ENCODE assay signal across 11 mouse cellular contexts in genomic region chr16:40639621-40640371, GRCm38 (mm10).
DNase-seq lines count a peak whose midpoint lies in the region; ATAC-seq and TF ChIP-seq lines count a peak whose summit lies in the region.
"Had no signal": no experiment of that assay in that cellular context is flagged by ENCODE, and none has a peak within 500 bp of the region (broad histone marks: within the 10 kb centered on the region; RNA-seq: fewer than 3 reads in every experiment).

No protein-coding gene starts in this region.

- no peak overlapping the region for H3K9ac ChIP-seq in heart, adult 2 months (ENCODE audit: low read depth, low read length)
- no peak overlapping the region for H3K9ac ChIP-seq in forebrain, embryonic 15.5 days (replicated peaks)
- no peak overlapping the region for H3K9ac ChIP-seq in midbrain, embryonic 13.5 days (replicated peaks)

- intact Hi-C loops in heart, adult 2 months (cut with DNase I): loop anchor here (2.0 kb wide), 1 partner anchor 329 kb away; no protein-coding TSS in a partner anchor

- peak; percentile 55 for TF ChIP-seq CTCF in heart, adult 2 months (IDR thresholded peaks at IDR 0.05)

- no peaks in the 10 kb centered on the region for H3K36me3 ChIP-seq in heart, adult 2 months (ENCODE audit: control insufficient read depth, insufficient read depth, low read length)
- H3K36me3 ChIP-seq in forebrain, embryonic 15.5 days: no peaks in the 10 kb centered on the region
- no peaks in the 10 kb centered on the region for H3K36me3 ChIP-seq in midbrain, embryonic 13.5 days

- H3K4me1 ChIP-seq in heart, adult 2 months (ENCODE audit: control insufficient read depth, insufficient read depth, low read length): no peaks in the 10 kb centered on the region
- H3K4me1 ChIP-seq in forebrain, embryonic 15.5 days: no peaks in the 10 kb centered on the region
- H3K4me1 ChIP-seq in midbrain, embryonic 13.5 days (replicated peaks): no peaks in the 10 kb centered on the region

- H3K9me3 ChIP-seq in forebrain, embryonic 15.5 days: no peaks in the 10 kb centered on the region
- H3K9me3 ChIP-seq in midbrain, embryonic 13.5 days: no peaks in the 10 kb centered on the region

- H3K4me2 ChIP-seq in forebrain, embryonic 15.5 days (replicated peaks): no peak overlapping the region
- H3K4me2 ChIP-seq in midbrain, embryonic 13.5 days (replicated peaks): no peak overlapping the region

- ATAC-seq in forebrain, embryonic 15.5 days (replicated peaks): peak; percentile 90
- peak; percentile 89 for ATAC-seq in midbrain, embryonic 13.5 days
- ATAC-seq in megakaryocyte, adult 5-6 weeks (ENCODE audit: poor library complexity, severe bottlenecking): no peak

- no peaks in the 10 kb centered on the region for H3K27me3 ChIP-seq in heart, adult 2 months (ENCODE audit: control insufficient read depth, insufficient read depth, low read length)
- H3K27me3 ChIP-seq in forebrain, embryonic 15.5 days: no peaks in the 10 kb centered on the region
- H3K27me3 ChIP-seq in midbrain, embryonic 13.5 days: no peaks in the 10 kb centered on the region

- TF ChIP-seq EP300 in heart, adult 2 months (IDR thresholded peaks at IDR 0.05; ENCODE audit: insufficient read depth, low read depth, low read length): no peak

- no peak for TF ChIP-seq POLR2A in heart, adult 2 months (IDR thresholded peaks at IDR 0.05; ENCODE audit: insufficient read depth, low read depth, low read length)

- no peak for DNase-seq in heart, adult 2 months
- DNase-seq in heart, postnatal 4 days: no peak
- DNase-seq in Muller cell, postnatal 12 days (ENCODE audit: inconsistent ontology term): peak; percentile 74
- no peak for DNase-seq in heart, adult 8-10 months (ENCODE audit: low spot score)
- no peak for DNase-seq in right cerebral cortex, postnatal 4 days
- DNase-seq: gastrocnemius, postnatal 25 days; lung, adult 18-20 months; thymus, adult 2 months had no signal

- no peak overlapping the region for H3K27ac ChIP-seq in heart, adult 2 months
- H3K27ac ChIP-seq in forebrain, embryonic 15.5 days (replicated peaks): no peak overlapping the region
- H3K27ac ChIP-seq in midbrain, embryonic 13.5 days: no peak overlapping the region

- no peak overlapping the region for H3K4me3 ChIP-seq in heart, adult 2 months
- no peak overlapping the region for H3K4me3 ChIP-seq in forebrain, embryonic 15.5 days
- H3K4me3 ChIP-seq in midbrain, embryonic 13.5 days (replicated peaks): no peak overlapping the region

- WGBS in heart, adult 2 months: 72% methylated on average over 3 of the region's 3 CpGs
- WGBS in forebrain, embryonic 15.5 days: 39% methylated on average over 3 of the region's 3 CpGs
- 76% methylated on average over 3 of the region's 3 CpGs for WGBS in midbrain, embryonic 13.5 days

- no peaks in the 10 kb centered on the region for H3K79me2 ChIP-seq in heart, adult 2 months (replicated peaks; ENCODE audit: control insufficient read depth, insufficient read depth, low read length)
